In genomic region chr4:134250930-134251240, GRCm38 (mm10) we compare ENCODE assay signal across 8 mouse cellular contexts. TPM values are rescaled to one million over a fixed set of nuclear protein-coding genes. Genes with fewer than 3 reads are reported as not detected.
DNase-seq lines count a peak whose midpoint lies in the region; ATAC-seq and TF ChIP-seq lines count a peak whose summit lies in the region.

No protein-coding gene starts in this region.

- H3K27ac ChIP-seq in kidney, adult 2 months (ENCODE audit: insufficient read depth, low read depth, low read length) = no peak overlapping the region
- H3K27ac ChIP-seq in cortical plate, adult 2 months (ENCODE audit: insufficient read depth, low read length) = no peak overlapping the region
- H3K27ac ChIP-seq in hindbrain, embryonic 11.5 days (ENCODE audit: low read depth, low read length) = no peak overlapping the region
- no peak overlapping the region for H3K27ac ChIP-seq in midbrain, embryonic 11.5 days (ENCODE audit: low read depth, low read length)

- H3K9ac ChIP-seq in hindbrain, embryonic 11.5 days (ENCODE audit: low read depth, low read length) = no peak overlapping the region; the same call in 1 of the 2 replicates
- peak overlapping the region; percentile 65; the same call in 1 of the 2 replicates for H3K9ac ChIP-seq in midbrain, embryonic 11.5 days (ENCODE audit: low read length)

- H3K9me3 ChIP-seq in hindbrain, embryonic 11.5 days (ENCODE audit: control insufficient read depth, low read length) = no peaks in the 10 kb centered on the region
- no peaks in the 10 kb centered on the region for H3K9me3 ChIP-seq in midbrain, embryonic 11.5 days (ENCODE audit: control insufficient read depth, low read length)

- peaks cover 6% of the 10 kb centered on the region for H3K27me3 ChIP-seq in kidney, adult 2 months (replicated peaks; ENCODE audit: control insufficient read depth, insufficient read depth, low read length)
- peaks cover 51% of the 10 kb centered on the region for H3K27me3 ChIP-seq in hindbrain, embryonic 11.5 days (ENCODE audit: control insufficient read depth, insufficient read depth, low read length)
- peaks cover 55% of the 10 kb centered on the region for H3K27me3 ChIP-seq in midbrain, embryonic 11.5 days (ENCODE audit: control insufficient read depth, insufficient read depth, low read length)

- no peak for DNase-seq in kidney, adult 2 months
- DNase-seq in kidney, adult 18-20 months = no peak
- no peak for DNase-seq in hindbrain, embryonic 11.5 days (ENCODE audit: low spot score)
- DNase-seq in midbrain, embryonic 11.5 days (ENCODE audit: low spot score, missing footprints) = peak; percentile 95
- DNase-seq in cerebellum, adult 9-10 months = no peak
- DNase-seq in urinary bladder, postnatal 36 days (ENCODE audit: low spot score in 2 of 2) = no peak
- no peak for DNase-seq in testis, postnatal 14 days (ENCODE audit: low spot score)

- peak overlapping the region; percentile 83 for H3K4me2 ChIP-seq in hindbrain, embryonic 11.5 days (replicated peaks; ENCODE audit: low read depth, low read length)
- peak overlapping the region; percentile 78 for H3K4me2 ChIP-seq in midbrain, embryonic 11.5 days

- peaks cover 10% of the 10 kb centered on the region; the same call in 1 of the 2 replicates for H3K4me1 ChIP-seq in kidney, adult 2 months (ENCODE audit: control insufficient read depth, insufficient read depth, low read length)
- no peaks in the 10 kb centered on the region for H3K4me1 ChIP-seq in cortical plate, adult 2 months (ENCODE audit: control insufficient read depth, insufficient read depth, low read length)
- peaks cover 23% of the 10 kb centered on the region for H3K4me1 ChIP-seq in hindbrain, embryonic 11.5 days (replicated peaks; ENCODE audit: control insufficient read depth, insufficient read depth, low read length)
- peaks cover 44% of the 10 kb centered on the region for H3K4me1 ChIP-seq in midbrain, embryonic 11.5 days (ENCODE audit: control insufficient read depth, insufficient read depth, low read length)

- TF ChIP-seq POLR2A in kidney, adult 2 months (IDR thresholded peaks at IDR 0.05; ENCODE audit: low read depth, low read length) = no peak
- TF ChIP-seq POLR2A in cortical plate, adult 2 months (IDR thresholded peaks at IDR 0.05; ENCODE audit: extremely low read depth, insufficient read depth, low read length) = no peak

- no peaks in the 10 kb centered on the region for H3K36me3 ChIP-seq in kidney, adult 2 months (ENCODE audit: control insufficient read depth, insufficient read depth, low read length)
- no peaks in the 10 kb centered on the region for H3K36me3 ChIP-seq in hindbrain, embryonic 11.5 days (ENCODE audit: control insufficient read depth, insufficient read depth, low read length)
- no peaks in the 10 kb centered on the region for H3K36me3 ChIP-seq in midbrain, embryonic 11.5 days (ENCODE audit: control insufficient read depth, insufficient read depth, low read length)

- no peak for ATAC-seq in hindbrain, embryonic 11.5 days (ENCODE audit: low FRiP score)
- no peak for ATAC-seq in midbrain, embryonic 11.5 days (ENCODE audit: low FRiP score)

- 20% methylated on average over 10 of the region's 10 CpGs for WGBS in kidney, adult 2 months
- WGBS in hindbrain, embryonic 11.5 days = 8% methylated on average over 10 of the region's 10 CpGs
- 9% methylated on average over 10 of the region's 10 CpGs for WGBS in midbrain, embryonic 11.5 days

- H3K4me3 ChIP-seq in kidney, adult 2 months (ENCODE audit: insufficient read depth, low read depth, low read length) = peak overlapping the region; percentile 64
- H3K4me3 ChIP-seq in cortical plate, adult 2 months (ENCODE audit: insufficient read depth, low read length) = peak overlapping the region; percentile 33
- peak overlapping the region; percentile 48 for H3K4me3 ChIP-seq in hindbrain, embryonic 11.5 days (ENCODE audit: low read depth, low read length)
- peak overlapping the region; percentile 44 for H3K4me3 ChIP-seq in midbrain, embryonic 11.5 days (ENCODE audit: low read depth, low read length)

- TF ChIP-seq CTCF in kidney, adult 2 months (conservative IDR thresholded peaks at IDR 0.05; ENCODE audit: insufficient read depth, insufficient read length, low read depth, low read length) = no peak
- TF ChIP-seq CTCF in cortical plate, adult 2 months (IDR thresholded peaks at IDR 0.05; ENCODE audit: extremely low read depth, insufficient read depth, low read length) = no peak

RNA-seq across cellular contexts. Expression of gene Grrp1, which starts 3.0 kb away (rescaled TPM):
- polyA plus RNA-seq in kidney, adult 2 months (2012; rRNA removed) = 11.5 and 11.8 TPM in 2 replicates
- polyA plus RNA-seq in cortical plate, adult 2 months (2012; rRNA removed) = 7.7 and 8.5 TPM in 2 replicates
- 5.1 and 5.7 TPM in 2 replicates for polyA plus RNA-seq in hindbrain, embryonic 11.5 days (2014; fragmentation: Nextera tagmentation; extraction: Ambion mirVana)
- polyA plus RNA-seq in midbrain, embryonic 11.5 days (2014; fragmentation: Nextera tagmentation; extraction: Ambion mirVana) = 4.2 and 5.1 TPM in 2 replicates

RNA-seq across cellular contexts. Expression of gene Gm30191, which starts 4.2 kb away (rescaled TPM):
- polyA plus RNA-seq in kidney, adult 2 months (2012; rRNA removed) = 0.27 TPM in 1 of 2 replicates, not detected in the other
- not detected in 2 replicates for polyA plus RNA-seq in cortical plate, adult 2 months (2012; rRNA removed)
- polyA plus RNA-seq in hindbrain, embryonic 11.5 days (2014; fragmentation: Nextera tagmentation; extraction: Ambion mirVana) = 0.42 and 0.56 TPM in 2 replicates
- 0.22 TPM in 1 of 2 replicates, not detected in the other for polyA plus RNA-seq in midbrain, embryonic 11.5 days (2014; fragmentation: Nextera tagmentation; extraction: Ambion mirVana)

RNA-seq across cellular contexts. Expression of gene Zfp593, which starts 5.5 kb away (rescaled TPM):
- 6.0 and 6.4 TPM in 2 replicates for polyA plus RNA-seq in kidney, adult 2 months (2012; rRNA removed)
- 12.0 and 13.5 TPM in 2 replicates for polyA plus RNA-seq in cortical plate, adult 2 months (2012; rRNA removed)
- polyA plus RNA-seq in hindbrain, embryonic 11.5 days (2014; fragmentation: Nextera tagmentation; extraction: Ambion mirVana) = 18.3 and 20.4 TPM in 2 replicates
- 16.8 and 17.0 TPM in 2 replicates for polyA plus RNA-seq in midbrain, embryonic 11.5 days (2014; fragmentation: Nextera tagmentation; extraction: Ambion mirVana)

RNA-seq across cellular contexts. Expression of gene E130218I03Rik, which starts 7.4 kb away (rescaled TPM):
- not detected in 2 replicates for polyA plus RNA-seq in kidney, adult 2 months (2012; rRNA removed)
- polyA plus RNA-seq in cortical plate, adult 2 months (2012; rRNA removed) = not detected in 2 replicates
- 0.20 and 0.32 TPM in 2 replicates for polyA plus RNA-seq in hindbrain, embryonic 11.5 days (2014; fragmentation: Nextera tagmentation; extraction: Ambion mirVana)
- 0.37 TPM in 1 of 2 replicates, not detected in the other for polyA plus RNA-seq in midbrain, embryonic 11.5 days (2014; fragmentation: Nextera tagmentation; extraction: Ambion mirVana)

RNA-seq across cellular contexts. Expression of gene Cnksr1, which starts 12.7 kb away (rescaled TPM):
- 14.9 and 17.3 TPM in 2 replicates for polyA plus RNA-seq in kidney, adult 2 months (2012; rRNA removed)
- polyA plus RNA-seq in cortical plate, adult 2 months (2012; rRNA removed) = 0.35 and 0.68 TPM in 2 replicates
- 0.14 and 0.28 TPM in 2 replicates for polyA plus RNA-seq in hindbrain, embryonic 11.5 days (2014; fragmentation: Nextera tagmentation; extraction: Ambion mirVana)
- polyA plus RNA-seq in midbrain, embryonic 11.5 days (2014; fragmentation: Nextera tagmentation; extraction: Ambion mirVana) = 0.05 TPM in 1 of 2 replicates, not detected in the other
